Mouse (Mus musculus) frontal cortex, postnatal 14 days (tissue): ENCODE results near the gene Elovl2.
"Not testable (repeated sequence)": the region's sequence is repeated elsewhere in the genome, so short reads cannot be mapped to it uniquely, and the experiment has no call there.

Source experiments
- DNase-seq, 2 experiments: peaks; one replicate each; pipeline ENCODE4 v3.0.0; 2022; ENCODE audit warnings: low spot score in 2 of 2

Elovl2 gene

GRCm38 (mm10) chr13:41220304-41220834 is at the start of gene Elovl2:
Gene Elovl2 (minus strand): TSS chr13:41220405.
- peak in 1 of 2 experiments; percentile 39 for DNase-seq

GRCm38 (mm10) chr13:41267827-41268408 is 47.7 kb upstream of the Elovl2 start:
- DNase-seq = peak; percentile 40 to 42

GRCm38 (mm10) chr13:41263304-41264006 is 43.2 kb upstream of the Elovl2 start:
- no peak for DNase-seq

- not testable (repeated sequence) for DNase-seq
Observed at GRCm38 (mm10) chr13:41261617-41262016, 41.4 kb upstream of the Elovl2 start.

- no peak for DNase-seq
Observed at GRCm38 (mm10) chr13:41257851-41258250, 37.6 kb upstream of the Elovl2 start.

GRCm38 (mm10) chr13:41256962-41257361 is 36.8 kb upstream of the Elovl2 start:
- DNase-seq = no peak

- no peak for DNase-seq
Observed at GRCm38 (mm10) chr13:41256126-41256525, 35.9 kb upstream of the Elovl2 start.

GRCm38 (mm10) chr13:41252736-41253135 is 32.5 kb upstream of the Elovl2 start:
- DNase-seq = no peak

GRCm38 (mm10) chr13:41252141-41252540 is 31.9 kb upstream of the Elovl2 start:
- no peak for DNase-seq

GRCm38 (mm10) chr13:41251667-41252066 is 31.5 kb upstream of the Elovl2 start:
- DNase-seq = no peak

- DNase-seq = not testable (repeated sequence)
Observed at GRCm38 (mm10) chr13:41251232-41251631, 31.0 kb upstream of the Elovl2 start.

GRCm38 (mm10) chr13:41250318-41250981 is 30.2 kb upstream of the Elovl2 start:
- DNase-seq = no peak

GRCm38 (mm10) chr13:41249538-41250317 is 29.5 kb upstream of the Elovl2 start, which contains the start of gene Smim13:
Gene Smim13 (plus strand): TSS chr13:41249844.
- DNase-seq = peak; percentile 86 to 93

GRCm38 (mm10) chr13:41248751-41249520 is 28.7 kb upstream of the Elovl2 start:
- peak in 1 of 2 experiments; percentile 39 for DNase-seq

GRCm38 (mm10) chr13:41244306-41244830 is 24.2 kb upstream of the Elovl2 start:
- no peak for DNase-seq

GRCm38 (mm10) chr13:41241557-41241956 is 21.4 kb upstream of the Elovl2 start:
- DNase-seq = no peak

- DNase-seq = no peak
Observed at GRCm38 (mm10) chr13:41238805-41239130, 18.6 kb upstream of the Elovl2 start.

GRCm38 (mm10) chr13:41238035-41238804 is 18.0 kb upstream of the Elovl2 start:
- no peak for DNase-seq

GRCm38 (mm10) chr13:41235845-41236741 is 15.9 kb upstream of the Elovl2 start:
- no peak for DNase-seq
